Mouse (Mus musculus) mature B cell (primary cell): ENCODE results near the gene Hsdl2.
"Not testable (repeated sequence)": the region's sequence is repeated elsewhere in the genome, so short reads cannot be mapped to it uniquely, and the experiment has no call there.

Experiments used
- in situ Hi-C: fragments of 300-500 bp; cut with MboI; formaldehyde crosslinking; loops from 2 replicates; pipeline ENCODE4 v1.14.3; 2019

Hsdl2 gene

GRCm38 (mm10) chr4:59581314-59582185 lies at the start of gene Hsdl2:
TSS of gene Hsdl2 (plus strand) at chr4:59581563.
- in situ Hi-C loops = no loop called here

GRCm38 (mm10) chr4:59533268-59533667 lies 48.1 kb upstream of the Hsdl2 start:
- in situ Hi-C loops = no loop called here

- in situ Hi-C loops = no loop called here
Measured at GRCm38 (mm10) chr4:59535624-59536023, 45.7 kb upstream of the Hsdl2 start.

GRCm38 (mm10) chr4:59536281-59536680 lies 45.1 kb upstream of the Hsdl2 start:
- in situ Hi-C loops = no loop called here

GRCm38 (mm10) chr4:59543006-59543405 lies 38.4 kb upstream of the Hsdl2 start:
- in situ Hi-C loops = no loop called here

- in situ Hi-C loops = no loop called here
Measured at GRCm38 (mm10) chr4:59544654-59545053, 36.7 kb upstream of the Hsdl2 start.

GRCm38 (mm10) chr4:59546285-59547071 lies 34.9 kb upstream of the Hsdl2 start:
- in situ Hi-C loops = no loop called here

GRCm38 (mm10) chr4:59547136-59547889 lies 34.0 kb upstream of the Hsdl2 start:
- in situ Hi-C loops = no loop called here

- in situ Hi-C loops = no loop called here
Measured at GRCm38 (mm10) chr4:59548011-59548559, 33.3 kb upstream of the Hsdl2 start.

- in situ Hi-C loops = no loop called here
Measured at GRCm38 (mm10) chr4:59548560-59549174, 32.7 kb upstream of the Hsdl2 start.

- in situ Hi-C loops = no loop called here
Measured at GRCm38 (mm10) chr4:59549175-59549976, 32.0 kb upstream of the Hsdl2 start, which contains the start of gene Ptbp3. TSS of gene Ptbp3 (minus strand) at chr4:59549364.

- in situ Hi-C loops = no loop called here
Measured at GRCm38 (mm10) chr4:59549977-59550560, 31.3 kb upstream of the Hsdl2 start.

- in situ Hi-C loops = no loop called here
Measured at GRCm38 (mm10) chr4:59551901-59552300, 29.5 kb upstream of the Hsdl2 start.

GRCm38 (mm10) chr4:59552835-59553234 lies 28.5 kb upstream of the Hsdl2 start:
- in situ Hi-C loops = no loop called here

- in situ Hi-C loops = no loop called here
Measured at GRCm38 (mm10) chr4:59553576-59553975, 27.8 kb upstream of the Hsdl2 start.

GRCm38 (mm10) chr4:59555177-59555576 lies 26.2 kb upstream of the Hsdl2 start:
- in situ Hi-C loops = no loop called here

GRCm38 (mm10) chr4:59557343-59557742 lies 24.0 kb upstream of the Hsdl2 start:
- in situ Hi-C loops = not testable (repeated sequence)

- in situ Hi-C loops = no loop called here
Measured at GRCm38 (mm10) chr4:59558096-59558720, 23.2 kb upstream of the Hsdl2 start.

GRCm38 (mm10) chr4:59560141-59560540 lies 21.2 kb upstream of the Hsdl2 start:
- in situ Hi-C loops = loop anchor here (10.0 kb wide), 1 partner anchor 195 kb away; no protein-coding TSS in a partner anchor
